Mouse (Mus musculus) liver, embryonic 12.5 days (tissue): Measurements from ENCODE around the gene Ptprf. TPM values are rescaled to one million over a fixed set of nuclear protein-coding genes. Genes with fewer than 3 reads are reported as not detected.

Source experiments
- ATAC-seq: fragments of 200-750 bp; cut with Nextera tagmentation; 2 replicates; pipeline ENCODE4 v1.8.0; 2017; ENCODE audit warnings: moderate number of reproducible peaks, mild to moderate bottlenecking, moderate library complexity
- H3K27ac ChIP-seq: fragments of 300-500 bp; sonication (generic); 2 replicates; pipeline ENCODE4 v1.5.1; 2016; ENCODE audit warnings: mild to moderate bottlenecking
- H3K27me3 ChIP-seq: fragments of 300-500 bp; sonication (generic); replicated peaks from 2 replicates; pipeline ENCODE4 v1.6.1; 2016; ENCODE audit warnings: mild to moderate bottlenecking, moderate library complexity
- H3K36me3 ChIP-seq: fragments of 300-500 bp; sonication (generic); 2 replicates; pipeline ENCODE4 v1.6.1; 2016; ENCODE audit warnings: mild to moderate bottlenecking, moderate library complexity
- H3K4me1 ChIP-seq: fragments of 300-500 bp; sonication (generic); 2 replicates; pipeline ENCODE4 v1.6.1; 2016
- H3K4me2 ChIP-seq: fragments of 300-500 bp; sonication (generic); 2 replicates; pipeline ENCODE4 v1.6.1; 2016; ENCODE audit warnings: mild to moderate bottlenecking, moderate library complexity
- H3K4me3 ChIP-seq: fragments of 300-500 bp; sonication (generic); 2 replicates; pipeline ENCODE4 v1.5.1; 2016; ENCODE audit warnings: mild to moderate bottlenecking, moderate library complexity
- H3K9ac ChIP-seq: fragments of 300-500 bp; sonication (generic); 2 replicates; pipeline ENCODE4 v1.6.1; 2016; ENCODE audit warnings: mild to moderate bottlenecking, moderate library complexity
- H3K9me3 ChIP-seq: fragments of 300-500 bp; sonication (generic); replicated peaks from 2 replicates; pipeline ENCODE4 v1.6.1; 2016; ENCODE audit warnings: mild to moderate bottlenecking, moderate library complexity
- WGBS: fragments of 180-500 bp; shearing (Covaris S2); methylation state at CpG from one replicate; pipeline ENCODE4 v1.1.7; 2016; ENCODE audit not compliant: insufficient replicate concordance; 5-methylcytosine and 5-hydroxymethylcytosine counted together
- polyA plus RNA-seq: library from polyadenylated mRNA; unstranded; fragments of >200 nt; fragmentation: Nextera tagmentation; extraction: Ambion mirVana; gene quantifications from 2 replicates; pipeline ENCODE4 v1.2.1, GENCODE M21; 2016

The Ptprf gene
- polyA plus RNA-seq, 1 experiment from 2014 or later, result 19.3 TPM

GRCm38 (mm10) chr4:118269999-118270398 lies 21.2 kb downstream of the Ptprf start:
- WGBS, result 70% methylated on average over 6 of the region's 6 CpGs
- H3K27me3 ChIP-seq, result 0 out of 2 replicates have a peak, but pooled peaks cover 3% of the 10 kb centered on the region
- ATAC-seq, result no peak; the same call in 1 of the 2 replicates

GRCm38 (mm10) chr4:118268429-118269212 lies 22.6 kb downstream of the Ptprf start:
- Histone ChIP-seq H3K27me3 (0 out of 2 replicates have a peak, but pooled peaks cover 3% of the 10 kb centered on the region), H3K36me3 (peaks cover 32% of the 10 kb centered on the region), H3K9me3 (no peaks in the 10 kb centered on the region), H3K4me1 (peaks cover 15% of the 10 kb centered on the region), H3K27ac (no peak overlapping the region), H3K4me3 (no peak overlapping the region), H3K9ac (no peak overlapping the region), H3K4me2 (no peak overlapping the region)
- 69% methylated on average over 14 of the region's 14 CpGs for WGBS
- ATAC-seq, result no peak

More at GRCm38 (mm10) chr4:118269999-118270398, 21.2 kb downstream of the Ptprf start:
- H3K4me2 ChIP-seq, result no peak overlapping the region
- H3K4me1 ChIP-seq, result peaks cover 26% of the 10 kb centered on the region
- H3K4me3 ChIP-seq, result no peak overlapping the region
- no peak overlapping the region for H3K27ac ChIP-seq
- no peak overlapping the region for H3K9ac ChIP-seq
- no peaks in the 10 kb centered on the region for H3K9me3 ChIP-seq
- H3K36me3 ChIP-seq, result peaks cover 28% of the 10 kb centered on the region

DNA sequence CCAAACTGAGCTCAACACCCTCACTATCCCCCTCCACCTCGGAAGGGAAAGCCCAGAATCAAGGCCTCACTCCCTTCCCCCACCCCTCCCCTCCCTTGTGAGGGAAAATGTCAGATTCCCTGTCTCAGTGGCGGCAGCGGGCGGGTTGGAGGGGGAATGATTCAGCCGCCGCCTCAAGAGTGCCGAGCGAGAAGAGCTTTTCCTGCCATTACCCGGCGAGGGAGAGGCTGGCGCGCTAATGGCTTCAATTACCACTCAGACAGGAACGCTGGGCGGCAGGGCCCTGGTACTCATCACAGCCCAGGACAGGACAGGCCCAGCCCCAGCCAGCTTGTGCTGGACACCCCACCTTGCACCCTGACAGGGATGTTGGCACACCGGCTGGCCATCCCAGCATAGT lies 25.6 kb downstream of the Ptprf start:
- Histone ChIP-seq H3K27me3 (peaks cover 8% of the 10 kb centered on the region), H3K9me3 (no peaks in the 10 kb centered on the region), H3K4me2 (no peak overlapping the region), H3K36me3 (peaks cover 15% of the 10 kb centered on the region), H3K27ac (no peak overlapping the region), H3K4me3 (no peak overlapping the region), H3K9ac (no peak overlapping the region), H3K4me1 (peaks cover 26% of the 10 kb centered on the region)
- ATAC-seq, result no peak
- 51% methylated on average over 15 of the region's 15 CpGs for WGBS

- Histone ChIP-seq H3K9me3 (no peaks in the 10 kb centered on the region), H3K9ac (no peak overlapping the region), H3K27ac (no peak overlapping the region), H3K27me3 (peaks cover 9% of the 10 kb centered on the region), H3K4me3 (no peak overlapping the region), H3K4me1 (peaks cover 33% of the 10 kb centered on the region), H3K36me3 (peaks cover 9% of the 10 kb centered on the region), H3K4me2 (no peak overlapping the region)
- WGBS, result 69% methylated on average over 13 of the region's 13 CpGs
- no peak for ATAC-seq
Observed at GRCm38 (mm10) chr4:118261771-118262473, 29.3 kb downstream of the Ptprf start.

- 22% methylated on average over 5 of the region's 5 CpGs for WGBS
- H3K9me3 ChIP-seq, result no peaks in the 10 kb centered on the region
- H3K9ac ChIP-seq, result no peak overlapping the region
- H3K27ac ChIP-seq, result peak overlapping the region; percentile 22; the same call in 1 of the 2 replicates
- no peak for ATAC-seq
- H3K36me3 ChIP-seq, result peaks cover 11% of the 10 kb centered on the region
- H3K4me1 ChIP-seq, result peaks cover 33% of the 10 kb centered on the region
- peaks cover 9% of the 10 kb centered on the region for H3K27me3 ChIP-seq
- peak overlapping the region; percentile 54 for H3K4me3 ChIP-seq
- peak overlapping the region; percentile 76 for H3K4me2 ChIP-seq
Observed at GRCm38 (mm10) chr4:118261291-118261690, 29.9 kb downstream of the Ptprf start.

DNA sequence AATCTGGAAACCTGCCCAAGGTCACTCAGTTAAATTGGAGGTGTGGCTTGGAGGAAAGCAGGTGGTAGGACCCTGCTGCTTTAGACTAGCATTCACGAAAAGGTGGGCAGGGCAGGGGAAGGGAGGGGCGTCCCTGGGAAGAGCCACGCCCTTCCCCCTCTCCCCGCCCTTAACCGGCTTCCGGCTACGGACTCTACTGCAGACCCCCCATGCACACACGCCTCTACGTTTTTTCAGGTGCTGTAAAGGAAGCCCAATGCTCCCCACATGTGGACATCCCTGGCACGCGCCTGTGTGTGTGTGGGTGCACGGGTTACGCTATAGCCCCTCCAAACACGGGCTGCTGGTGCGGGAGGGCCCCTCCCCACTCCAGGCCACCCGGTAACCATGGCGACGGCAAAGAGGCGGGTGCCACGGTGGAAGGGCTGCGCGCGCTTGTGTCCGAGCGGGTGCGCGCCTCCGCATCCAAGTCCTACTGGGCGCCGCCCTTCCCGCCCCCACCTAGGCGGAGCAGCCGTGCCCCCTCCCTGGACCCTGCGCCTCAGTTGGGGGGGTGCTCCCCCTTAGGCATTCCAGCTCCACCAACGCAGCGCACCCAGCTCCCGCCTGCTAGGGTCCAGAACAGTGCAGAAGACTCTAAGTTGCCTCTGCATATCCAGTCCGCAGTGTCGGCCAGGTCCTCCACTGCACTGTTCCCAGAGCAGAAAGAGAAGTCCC lies 30.5 kb downstream of the Ptprf start:
- Histone ChIP-seq H3K27me3 (peaks cover 8% of the 10 kb centered on the region), H3K27ac (peak overlapping the region; percentile 22; the same call in 1 of the 2 replicates), H3K4me1 (peaks cover 30% of the 10 kb centered on the region), H3K9ac (no peak overlapping the region), H3K4me2 (peak overlapping the region; percentile 76), H3K4me3 (peak overlapping the region; percentile 54), H3K36me3 (peaks cover 13% of the 10 kb centered on the region), H3K9me3 (no peaks in the 10 kb centered on the region)
- ATAC-seq, result peak; percentile 40; the same call in 1 of the 2 replicates
- WGBS, result 3% methylated on average over 34 of the region's 39 CpGs

DNA sequence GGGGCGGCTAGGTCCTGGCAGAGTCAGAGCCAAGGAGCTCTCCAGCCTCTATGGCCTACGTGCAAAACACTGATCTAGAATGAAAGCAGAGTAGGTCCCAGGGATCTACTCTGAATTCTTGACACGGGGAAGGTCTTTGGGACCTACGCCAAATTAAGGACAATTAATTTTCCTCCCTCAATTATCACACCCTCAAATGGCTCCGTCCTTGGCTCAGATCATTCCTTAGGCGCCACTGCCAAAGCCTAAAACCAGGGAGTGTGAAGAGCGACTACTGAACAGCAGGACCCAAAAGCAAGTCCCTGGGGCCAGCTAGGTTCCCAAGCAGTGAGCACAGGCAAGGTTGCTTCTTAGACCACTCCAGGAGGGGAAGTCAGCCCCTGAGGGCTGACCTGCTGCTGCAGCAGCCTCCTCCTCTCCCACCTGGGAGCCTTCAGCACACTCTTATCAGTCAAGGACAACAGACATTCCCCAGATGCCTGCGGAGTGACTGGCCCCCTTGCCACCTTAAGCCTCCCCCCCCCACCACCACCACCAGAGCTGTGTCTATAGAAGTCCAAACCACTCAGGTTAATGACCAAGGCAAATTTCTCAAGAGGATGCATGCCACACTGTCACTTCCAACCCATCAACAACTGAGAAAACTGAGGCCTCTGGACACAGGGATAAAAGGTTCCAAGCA lies 31.3 kb downstream of the Ptprf start:
- no peaks in the 10 kb centered on the region for H3K9me3 ChIP-seq
- ATAC-seq, result no peak
- H3K9ac ChIP-seq, result no peak overlapping the region
- H3K4me2 ChIP-seq, result peak overlapping the region; percentile 76
- H3K27me3 ChIP-seq, result peaks cover 6% of the 10 kb centered on the region
- peaks cover 20% of the 10 kb centered on the region; the same call in 1 of the 2 replicates for H3K36me3 ChIP-seq
- H3K27ac ChIP-seq, result no peak overlapping the region
- 68% methylated on average over 8 of the region's 8 CpGs for WGBS
- H3K4me1 ChIP-seq, result peaks cover 27% of the 10 kb centered on the region
- peak overlapping the region; percentile 54; the same call in 1 of the 2 replicates for H3K4me3 ChIP-seq

GRCm38 (mm10) chr4:118257977-118258376 lies 33.2 kb downstream of the Ptprf start:
- no peak overlapping the region for H3K27ac ChIP-seq
- H3K27me3 ChIP-seq, result peaks cover 6% of the 10 kb centered on the region
- ATAC-seq, result no peak
- H3K4me1 ChIP-seq, result peaks cover 27% of the 10 kb centered on the region
- no peak overlapping the region for H3K4me2 ChIP-seq
- no peak overlapping the region for H3K9ac ChIP-seq
- no peak overlapping the region for H3K4me3 ChIP-seq
- peaks cover 26% of the 10 kb centered on the region for H3K36me3 ChIP-seq
- 81% methylated on average over 5 of the region's 5 CpGs for WGBS
- H3K9me3 ChIP-seq, result no peaks in the 10 kb centered on the region

- no peaks in the 10 kb centered on the region for H3K9me3 ChIP-seq
- no peak overlapping the region for H3K9ac ChIP-seq
- H3K27ac ChIP-seq, result no peak overlapping the region
- peaks cover 27% of the 10 kb centered on the region for H3K36me3 ChIP-seq
- peaks cover 25% of the 10 kb centered on the region for H3K4me1 ChIP-seq
- H3K27me3 ChIP-seq, result peaks cover 6% of the 10 kb centered on the region
- ATAC-seq, result no peak
- H3K4me2 ChIP-seq, result no peak overlapping the region
- WGBS, result 54% methylated on average over 10 of the region's 10 CpGs
- H3K4me3 ChIP-seq, result no peak overlapping the region
Observed at GRCm38 (mm10) chr4:118257416-118257815, 33.8 kb downstream of the Ptprf start.

DNA sequence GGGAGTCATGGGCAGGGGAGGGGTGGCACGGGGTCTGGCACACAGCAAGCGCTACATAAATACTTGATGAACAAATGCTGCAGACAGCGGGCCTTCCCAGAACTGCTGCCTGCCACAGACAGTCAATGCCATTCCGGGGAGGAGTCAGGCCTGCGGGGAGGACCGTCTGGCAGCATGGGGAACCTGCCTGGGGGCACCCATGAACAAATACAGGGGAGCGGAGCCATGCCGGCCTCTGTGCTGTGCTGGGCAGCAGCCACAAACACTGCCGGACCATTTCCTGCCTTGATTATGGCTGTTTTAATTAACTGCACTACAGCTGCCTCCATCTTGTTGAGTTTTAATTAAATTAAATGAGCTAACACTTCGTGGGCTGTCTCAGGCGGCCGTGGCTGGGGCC lies 35.0 kb downstream of the Ptprf start:
- WGBS, result 67% methylated on average over 12 of the region's 12 CpGs
- no peak overlapping the region for H3K4me3 ChIP-seq
- H3K27ac ChIP-seq, result no peak overlapping the region
- H3K4me2 ChIP-seq, result no peak overlapping the region
- peaks cover 6% of the 10 kb centered on the region for H3K27me3 ChIP-seq
- no peak overlapping the region for H3K9ac ChIP-seq
- H3K36me3 ChIP-seq, result peaks cover 37% of the 10 kb centered on the region
- peaks cover 14% of the 10 kb centered on the region for H3K4me1 ChIP-seq
- ATAC-seq, result no peak
- no peaks in the 10 kb centered on the region for H3K9me3 ChIP-seq

DNA sequence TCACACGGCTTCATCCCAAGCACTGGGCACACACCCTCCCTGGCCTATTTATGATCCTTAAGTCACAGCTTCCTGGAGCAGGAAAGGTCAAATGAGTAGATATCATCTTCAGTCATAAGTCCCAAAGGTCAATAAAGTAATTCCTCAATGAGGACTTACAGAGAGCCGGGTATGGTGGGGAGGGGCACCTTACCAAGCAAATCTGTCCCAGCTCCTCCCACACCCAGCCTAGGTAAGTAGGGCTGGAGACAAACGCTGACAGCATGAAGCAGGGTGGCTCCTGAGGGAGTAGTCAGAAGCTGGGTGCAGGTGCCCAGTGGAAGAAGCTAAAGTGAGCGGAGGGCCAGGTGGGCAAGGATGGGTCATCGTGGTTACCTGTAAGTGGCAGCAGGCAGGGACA lies 36.3 kb downstream of the Ptprf start:
- ATAC-seq, result no peak
- Histone ChIP-seq H3K4me3 (no peak overlapping the region), H3K36me3 (peaks cover 37% of the 10 kb centered on the region), H3K9me3 (no peaks in the 10 kb centered on the region), H3K4me2 (no peak overlapping the region), H3K27me3 (no peaks in the 10 kb centered on the region), H3K4me1 (peaks cover 6% of the 10 kb centered on the region; the same call in 1 of the 2 replicates), H3K27ac (no peak overlapping the region), H3K9ac (no peak overlapping the region)
- 63% methylated on average over 5 of the region's 5 CpGs for WGBS
